Mouse (Mus musculus) kidney, embryonic 15.5 days (tissue): ENCODE measurements at regions not wholly inside any gene's neighbourhood (a gene's known extent, or its start where the extent isn't known, plus 50 kb on each side); places are given as distances from the start of the nearest gene placed in this dataset.

Experiments
- ATAC-seq: fragments of 200-750 bp; cut with Nextera tagmentation; replicated peaks from 2 replicates; pipeline ENCODE4 v1.8.0; 2017; ENCODE audit warnings: moderate TSS enrichment; ENCODE audit not compliant: low FRiP score
- H3K27ac ChIP-seq: fragments of 300-500 bp; sonication (generic); 2 replicates; pipeline ENCODE4 v1.5.1; 2015; ENCODE audit warnings: mild to moderate bottlenecking, inconsistent platforms
- H3K27me3 ChIP-seq: fragments of 300-500 bp; sonication (generic); 2 replicates; pipeline ENCODE4 v1.6.1; 2015; ENCODE audit warnings: inconsistent platforms
- H3K36me3 ChIP-seq: fragments of 300-500 bp; sonication (generic); 2 replicates; pipeline ENCODE4 v1.6.1; 2015; ENCODE audit warnings: inconsistent platforms
- H3K4me1 ChIP-seq: fragments of 300-500 bp; sonication (generic); 2 replicates; pipeline ENCODE4 v1.6.1; 2015; ENCODE audit warnings: inconsistent platforms
- H3K4me2 ChIP-seq: fragments of 300-500 bp; sonication (generic); 2 replicates; pipeline ENCODE4 v1.6.1; 2015; ENCODE audit warnings: moderate library complexity, mild to moderate bottlenecking, inconsistent platforms
- H3K4me3 ChIP-seq: fragments of 300-500 bp; sonication (generic); replicated peaks from 2 replicates; pipeline ENCODE4 v1.5.1; 2015; ENCODE audit warnings: mild to moderate bottlenecking, inconsistent platforms
- H3K9ac ChIP-seq: fragments of 300-500 bp; sonication (generic); 2 replicates; pipeline ENCODE4 v1.6.1; 2015; ENCODE audit warnings: mild to moderate bottlenecking, inconsistent platforms
- H3K9me3 ChIP-seq: fragments of 300-500 bp; sonication (generic); replicated peaks from 2 replicates; pipeline ENCODE4 v1.6.1; 2016; ENCODE audit warnings: inconsistent platforms
- WGBS: fragments of 180-500 bp; shearing (Covaris S2); methylation state at CpG from one replicate; pipeline ENCODE4 v1.1.7; 2015; ENCODE audit warnings: mixed read lengths; 5-methylcytosine and 5-hydroxymethylcytosine counted together

DNA sequence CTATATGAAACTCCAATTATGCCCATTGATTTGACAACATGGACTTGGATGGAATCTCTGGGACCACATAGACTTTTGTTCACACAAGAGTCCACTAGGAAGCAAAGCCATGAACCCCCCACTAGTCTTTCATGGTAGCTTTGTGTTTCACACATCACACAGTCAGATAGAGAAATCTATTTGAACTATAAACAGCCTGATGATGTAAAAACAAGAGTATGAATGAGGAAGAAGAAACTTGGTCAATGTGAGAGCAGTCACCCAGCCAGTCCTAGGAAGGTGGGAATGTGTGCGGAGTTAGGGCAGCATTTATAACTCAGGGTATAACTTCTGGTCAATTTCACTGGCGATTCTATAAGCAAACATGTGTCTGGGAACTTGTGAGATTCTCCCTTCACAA lies 404.2 kb upstream of the Intu start:
- Histone ChIP-seq H3K36me3 (no peaks in the 10 kb centered on the region), H3K27me3 (no peaks in the 10 kb centered on the region), H3K4me2 (no peak overlapping the region), H3K27ac (no peak overlapping the region), H3K9me3 (no peaks in the 10 kb centered on the region), H3K4me3 (no peak overlapping the region), H3K4me1 (no peaks in the 10 kb centered on the region), H3K9ac (no peak overlapping the region)
- 82% methylated on average over 2 of the region's 2 CpGs for WGBS
- no peak for ATAC-seq

DNA sequence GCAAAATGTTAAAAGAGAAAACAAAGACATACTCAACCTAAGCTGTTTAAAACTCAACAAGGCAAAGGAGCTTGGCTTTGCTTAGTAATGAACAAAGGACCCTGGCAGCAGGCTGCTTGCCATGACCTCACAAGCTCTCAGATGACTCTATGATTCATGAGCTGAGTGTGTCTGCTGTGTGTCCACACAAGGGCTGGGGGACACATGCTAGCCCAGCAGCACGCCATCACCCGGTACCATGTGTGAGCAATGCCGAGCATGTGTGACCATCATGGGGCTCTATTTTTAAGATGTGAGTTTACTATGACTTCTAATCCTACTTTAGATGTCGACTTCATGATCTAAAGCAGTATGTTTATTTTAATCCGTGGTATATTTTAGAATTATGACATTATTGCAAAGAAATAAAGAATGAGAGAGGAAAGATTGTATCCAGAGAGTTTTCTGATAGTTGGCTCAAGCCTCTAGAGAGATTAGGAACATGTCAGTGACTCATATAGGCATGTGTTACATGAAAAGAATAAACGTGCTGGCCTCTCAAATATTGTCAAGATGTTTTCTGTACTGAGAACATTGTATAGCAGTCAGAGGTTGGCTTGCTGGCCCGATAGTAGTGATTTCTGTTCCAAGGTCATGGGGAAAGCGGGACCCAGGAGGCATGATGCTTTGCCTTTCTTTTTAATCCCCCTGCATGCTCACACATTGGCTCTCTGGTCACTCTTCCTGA lies 400.1 kb upstream of the Intu start:
- Histone ChIP-seq H3K27ac (no peak overlapping the region), H3K4me1 (no peaks in the 10 kb centered on the region), H3K27me3 (no peaks in the 10 kb centered on the region), H3K36me3 (no peaks in the 10 kb centered on the region), H3K9me3 (no peaks in the 10 kb centered on the region), H3K9ac (no peak overlapping the region), H3K4me2 (no peak overlapping the region), H3K4me3 (no peak overlapping the region)
- WGBS, result 81% methylated on average over 8 of the region's 8 CpGs
- no peak for ATAC-seq

DNA sequence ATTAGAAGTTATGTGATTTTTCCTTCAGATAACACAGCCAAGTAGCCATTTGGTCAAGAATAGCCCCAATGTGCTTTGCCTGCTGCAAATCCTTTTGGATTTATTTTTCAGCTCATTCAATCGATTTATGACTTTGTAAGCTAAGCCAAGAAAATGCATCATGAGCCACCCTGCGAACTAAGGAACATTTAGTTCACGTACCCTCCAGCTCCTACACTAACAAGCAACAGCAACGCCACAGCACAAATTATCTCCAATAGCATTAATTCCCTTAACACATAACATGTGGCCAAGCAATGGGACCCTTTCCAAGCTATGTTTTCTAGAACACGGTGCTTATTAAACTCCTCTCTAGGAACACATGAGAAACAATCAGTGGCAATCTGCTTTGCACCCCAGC lies 392.4 kb upstream of the Intu start:
- Histone ChIP-seq H3K4me3 (no peak overlapping the region), H3K9ac (no peak overlapping the region), H3K4me2 (no peak overlapping the region), H3K27ac (no peak overlapping the region), H3K36me3 (no peaks in the 10 kb centered on the region), H3K9me3 (no peaks in the 10 kb centered on the region), H3K27me3 (no peaks in the 10 kb centered on the region), H3K4me1 (0 out of 2 replicates have a peak, but pooled peaks cover 3% of the 10 kb centered on the region)
- 39% methylated on average over 5 of the region's 5 CpGs for WGBS
- ATAC-seq, result no peak

DNA sequence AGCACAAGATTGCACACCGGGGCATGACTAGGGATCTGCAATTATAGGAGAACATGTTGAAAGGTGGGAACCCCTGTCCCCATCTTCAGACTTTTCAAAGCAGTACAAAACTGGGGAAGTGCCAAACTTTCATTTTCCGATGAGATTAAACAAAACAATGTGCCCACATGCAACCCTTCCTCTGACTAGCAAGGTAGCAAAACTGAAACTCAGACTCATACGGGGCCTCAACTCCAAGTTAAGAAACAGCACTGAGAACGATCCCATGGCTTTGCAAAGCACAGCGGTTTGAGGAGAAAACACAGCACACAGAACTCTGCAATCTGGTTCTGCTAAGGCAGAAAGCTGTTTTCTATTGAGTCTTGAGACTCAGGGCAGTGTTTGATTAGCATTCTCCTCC lies 388.9 kb upstream of the Intu start:
- H3K9ac ChIP-seq, result no peak overlapping the region
- H3K9me3 ChIP-seq, result no peaks in the 10 kb centered on the region
- no peaks in the 10 kb centered on the region for H3K27me3 ChIP-seq
- no peaks in the 10 kb centered on the region for H3K36me3 ChIP-seq
- H3K4me2 ChIP-seq, result no peak overlapping the region
- no peak overlapping the region for H3K27ac ChIP-seq
- no peak overlapping the region for H3K4me3 ChIP-seq
- 0 out of 2 replicates have a peak, but pooled peaks cover 3% of the 10 kb centered on the region for H3K4me1 ChIP-seq
- no peak for ATAC-seq
- WGBS, result 87% methylated on average over 5 of the region's 5 CpGs

DNA sequence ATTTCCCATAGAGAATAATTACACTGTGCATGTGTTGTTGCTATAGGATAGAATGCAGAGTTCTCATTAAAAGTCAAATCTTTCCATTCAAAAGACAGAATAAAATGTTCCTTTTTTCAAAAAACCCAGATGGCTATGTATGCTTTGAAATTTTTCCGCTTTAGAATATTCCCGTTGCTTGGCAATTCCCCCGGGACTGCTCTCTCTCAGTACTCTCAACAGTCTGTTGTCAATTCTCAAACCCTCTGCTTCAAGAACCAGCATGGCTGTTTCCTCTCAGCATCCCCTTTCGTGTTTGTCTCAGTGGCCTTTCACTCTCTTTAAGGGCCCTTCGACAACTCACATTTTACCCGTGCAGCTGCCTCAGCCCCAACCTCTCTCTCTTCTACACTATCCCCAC lies 372.5 kb upstream of the Intu start:
- H3K27ac ChIP-seq, result no peak overlapping the region
- H3K36me3 ChIP-seq, result no peaks in the 10 kb centered on the region
- WGBS, result 68% methylated on average over 6 of the region's 6 CpGs
- 0 out of 2 replicates have a peak, but pooled peaks cover 4% of the 10 kb centered on the region for H3K4me1 ChIP-seq
- no peaks in the 10 kb centered on the region for H3K9me3 ChIP-seq
- H3K9ac ChIP-seq, result no peak overlapping the region
- no peak for ATAC-seq
- no peak overlapping the region for H3K4me3 ChIP-seq
- no peak overlapping the region for H3K4me2 ChIP-seq
- H3K27me3 ChIP-seq, result no peaks in the 10 kb centered on the region

DNA sequence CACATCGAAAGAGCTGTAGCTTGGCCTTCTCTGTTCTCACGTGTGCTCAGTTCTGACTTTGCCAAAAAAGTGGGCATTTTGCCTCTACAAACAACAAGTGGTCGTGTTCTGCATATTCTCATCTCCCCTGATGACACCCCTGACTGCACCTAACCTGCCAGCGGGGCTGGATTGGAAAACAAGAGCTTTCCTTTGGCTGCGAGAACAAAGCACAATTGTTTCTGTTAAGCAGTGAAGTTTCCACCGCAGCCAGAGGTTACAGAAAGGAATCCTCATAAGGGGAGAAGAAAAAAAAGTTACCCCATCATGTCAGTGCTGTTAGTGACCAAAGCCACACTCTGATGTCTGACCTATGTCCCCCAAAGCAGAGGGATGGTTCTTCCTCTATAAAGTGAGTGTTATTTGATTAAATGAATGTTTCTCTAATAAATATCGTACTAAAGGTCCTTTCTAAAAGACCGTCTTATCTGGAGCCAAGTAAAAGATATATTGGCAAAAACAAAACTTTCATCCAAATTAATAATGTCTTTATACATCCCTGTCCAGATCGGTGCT lies 371.4 kb upstream of the Intu start:
- WGBS, result 51% methylated on average over 9 of the region's 9 CpGs
- 0 out of 2 replicates have a peak, but pooled peaks cover 4% of the 10 kb centered on the region for H3K4me1 ChIP-seq
- no peak overlapping the region for H3K4me3 ChIP-seq
- no peaks in the 10 kb centered on the region for H3K9me3 ChIP-seq
- no peak overlapping the region for H3K4me2 ChIP-seq
- H3K27ac ChIP-seq, result no peak overlapping the region
- no peak overlapping the region for H3K9ac ChIP-seq
- no peaks in the 10 kb centered on the region for H3K36me3 ChIP-seq
- no peak for ATAC-seq
- H3K27me3 ChIP-seq, result no peaks in the 10 kb centered on the region

DNA sequence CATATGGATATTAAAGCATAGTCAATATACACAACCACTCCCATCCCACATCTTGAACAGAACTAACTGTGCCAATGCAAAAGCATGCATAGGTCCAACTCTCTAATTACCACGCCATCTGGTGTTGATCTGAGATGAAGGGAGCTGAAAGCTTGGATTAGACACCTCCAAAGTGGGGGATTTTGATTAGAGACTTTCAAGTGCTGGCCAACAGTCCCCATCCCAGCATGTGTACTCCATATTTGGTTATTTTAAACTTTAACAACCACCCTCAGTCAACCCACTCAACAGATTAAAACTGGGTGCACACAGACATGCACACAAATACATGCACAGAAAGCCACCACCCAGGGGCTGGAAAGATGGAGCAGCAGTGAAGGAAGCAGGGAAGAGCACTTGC lies 366.9 kb upstream of the Intu start:
- H3K4me3 ChIP-seq, result no peak overlapping the region
- no peaks in the 10 kb centered on the region for H3K9me3 ChIP-seq
- no peak for ATAC-seq
- no peak overlapping the region for H3K27ac ChIP-seq
- 0 out of 2 replicates have a peak, but pooled peaks cover 7% of the 10 kb centered on the region for H3K4me1 ChIP-seq
- no peaks in the 10 kb centered on the region for H3K27me3 ChIP-seq
- H3K36me3 ChIP-seq, result no peaks in the 10 kb centered on the region
- no peak overlapping the region for H3K9ac ChIP-seq
- H3K4me2 ChIP-seq, result no peak overlapping the region
- WGBS, result 80% methylated on average over 1 of the region's 1 CpGs

DNA sequence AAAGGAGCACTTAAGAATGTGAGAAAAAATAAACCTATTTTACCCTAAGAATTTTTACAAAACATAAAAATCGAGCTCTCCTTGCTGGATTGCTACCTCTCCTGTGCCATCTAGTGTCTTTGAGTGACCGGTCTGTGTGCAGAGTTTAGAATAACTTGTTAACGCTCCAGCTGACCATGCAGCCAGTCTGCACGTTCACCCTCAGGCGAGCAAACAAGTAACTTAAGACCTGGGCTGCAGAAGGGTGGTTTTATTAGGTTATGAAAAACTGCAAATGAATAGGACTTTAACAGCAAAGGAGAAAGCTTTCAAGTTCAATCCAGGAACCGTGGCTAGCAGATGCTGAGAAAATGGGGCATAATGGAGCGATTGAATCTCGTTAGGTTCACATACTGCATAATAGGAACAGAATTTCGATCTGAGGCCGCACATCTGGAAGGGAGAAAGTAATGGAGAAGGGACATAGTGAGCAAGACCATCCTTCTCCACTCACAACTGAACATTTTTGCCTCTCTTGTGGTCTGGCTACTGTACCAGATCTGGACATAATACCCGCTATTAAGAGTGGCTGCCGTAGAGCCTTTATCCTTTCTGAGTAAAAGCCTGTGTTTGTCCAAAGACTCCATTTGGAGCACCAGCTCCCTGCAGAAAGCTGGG lies 363.0 kb upstream of the Intu start:
- peak; percentile 79; the same call in 1 of the 2 replicates for ATAC-seq

DNA sequence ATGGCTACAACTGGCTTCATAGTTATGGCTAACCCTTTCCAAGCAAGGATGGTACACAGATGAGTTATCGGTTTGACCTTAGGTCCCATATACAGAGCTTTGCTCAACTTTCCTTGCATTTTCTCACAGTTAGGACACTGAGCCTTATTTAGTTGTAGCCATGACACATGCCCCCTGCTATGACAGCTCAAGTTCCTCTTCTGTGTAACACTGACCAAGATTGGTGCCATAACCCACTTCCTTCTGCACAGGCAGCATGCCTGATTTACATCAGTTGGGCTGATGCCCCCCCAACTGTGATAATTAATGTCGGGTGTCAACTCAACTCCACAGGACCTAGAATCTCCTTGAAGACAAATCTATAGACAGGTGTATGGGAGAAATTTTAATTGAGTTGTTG lies 361.5 kb upstream of the Intu start:
- H3K9me3 ChIP-seq, result no peaks in the 10 kb centered on the region
- H3K27ac ChIP-seq, result no peak overlapping the region
- 88% methylated on average over 2 of the region's 2 CpGs for WGBS
- H3K27me3 ChIP-seq, result no peaks in the 10 kb centered on the region
- H3K36me3 ChIP-seq, result no peaks in the 10 kb centered on the region
- H3K4me2 ChIP-seq, result no peak overlapping the region
- no peak for ATAC-seq
- H3K9ac ChIP-seq, result no peak overlapping the region
- H3K4me3 ChIP-seq, result no peak overlapping the region
- 0 out of 2 replicates have a peak, but pooled peaks cover 3% of the 10 kb centered on the region for H3K4me1 ChIP-seq

More for the DNA sequence above, 363.0 kb upstream of the Intu start:
- H3K9ac ChIP-seq, result no peak overlapping the region
- H3K4me1 ChIP-seq, result 0 out of 2 replicates have a peak, but pooled peaks cover 3% of the 10 kb centered on the region
- no peaks in the 10 kb centered on the region for H3K9me3 ChIP-seq
- H3K27ac ChIP-seq, result no peak overlapping the region
- WGBS, result 59% methylated on average over 12 of the region's 12 CpGs
- H3K4me3 ChIP-seq, result no peak overlapping the region
- no peaks in the 10 kb centered on the region for H3K27me3 ChIP-seq
- H3K36me3 ChIP-seq, result no peaks in the 10 kb centered on the region
- no peak overlapping the region for H3K4me2 ChIP-seq

DNA sequence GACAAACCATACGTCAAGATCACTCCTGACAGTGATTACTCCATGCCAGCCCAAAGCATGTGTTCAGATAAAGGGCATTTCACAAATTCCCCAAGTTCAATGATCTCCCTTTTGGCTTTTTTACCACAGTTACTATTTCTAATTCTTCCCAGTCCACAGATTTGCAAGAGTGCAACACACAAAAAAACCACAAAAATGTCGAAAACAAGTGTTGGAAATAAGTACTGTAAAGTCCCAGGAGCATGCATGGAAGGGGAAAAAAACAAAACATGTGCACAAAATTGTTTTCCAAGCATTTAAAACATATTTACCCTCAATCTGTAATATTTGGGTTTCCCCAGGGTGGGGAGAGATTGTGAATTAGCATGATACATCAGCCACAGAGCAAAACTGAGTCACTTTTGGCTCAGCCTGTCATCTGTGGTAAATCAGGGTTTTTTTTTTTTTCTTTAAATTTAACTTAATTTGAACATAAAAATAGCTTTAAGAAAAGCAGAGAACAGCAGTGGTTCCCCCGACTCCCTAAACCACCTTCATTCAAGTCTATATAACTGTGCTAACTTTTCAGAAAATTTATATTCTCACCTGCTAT lies 351.3 kb upstream of the Intu start:
- WGBS, result 71% methylated on average over 3 of the region's 3 CpGs
- H3K9me3 ChIP-seq, result no peaks in the 10 kb centered on the region
- no peak overlapping the region for H3K27ac ChIP-seq
- H3K27me3 ChIP-seq, result no peaks in the 10 kb centered on the region
- H3K4me3 ChIP-seq, result no peak overlapping the region
- no peaks in the 10 kb centered on the region for H3K4me1 ChIP-seq
- H3K36me3 ChIP-seq, result no peaks in the 10 kb centered on the region
- H3K9ac ChIP-seq, result no peak overlapping the region
- no peak for ATAC-seq
- no peak overlapping the region for H3K4me2 ChIP-seq

DNA sequence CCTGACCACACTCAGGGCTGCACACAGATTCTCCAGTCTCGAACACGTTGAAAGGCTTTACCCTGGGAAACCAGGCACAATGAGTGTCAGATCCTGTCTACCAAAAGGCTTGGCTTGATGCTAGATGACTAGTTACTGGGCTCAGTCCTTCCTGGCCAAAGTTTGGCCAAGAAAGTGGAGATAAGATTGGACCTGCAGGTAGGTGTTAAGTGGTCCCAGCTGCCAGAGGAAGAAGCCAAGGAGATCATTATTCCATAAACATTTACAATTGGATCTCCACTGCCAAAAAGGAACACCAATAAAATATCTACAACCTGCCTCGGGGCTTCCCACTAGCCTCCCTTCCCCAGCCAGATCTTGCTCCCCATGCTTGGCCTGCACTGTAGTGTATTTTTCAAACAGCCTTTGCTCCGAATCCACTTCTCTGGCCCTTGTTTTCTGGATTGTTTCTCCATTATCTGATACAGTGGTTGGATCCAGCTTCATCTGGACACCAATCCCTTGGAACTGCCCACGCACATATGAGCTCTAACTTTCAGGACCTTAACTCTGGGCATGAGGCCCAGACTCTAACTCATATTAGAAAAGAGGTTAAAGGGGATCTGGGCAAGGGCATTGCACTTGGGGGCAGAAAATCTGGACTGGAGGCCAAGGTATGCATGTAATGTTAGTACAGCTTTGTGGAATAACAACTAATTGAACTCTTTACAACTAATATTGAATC lies 345.3 kb upstream of the Intu start:
- Histone ChIP-seq H3K36me3 (no peaks in the 10 kb centered on the region), H3K27me3 (no peaks in the 10 kb centered on the region), H3K4me1 (no peaks in the 10 kb centered on the region), H3K4me3 (no peak overlapping the region), H3K27ac (no peak overlapping the region), H3K4me2 (no peak overlapping the region), H3K9ac (no peak overlapping the region), H3K9me3 (no peaks in the 10 kb centered on the region)
- WGBS, result 80% methylated on average over 5 of the region's 5 CpGs
- ATAC-seq, result no peak

DNA sequence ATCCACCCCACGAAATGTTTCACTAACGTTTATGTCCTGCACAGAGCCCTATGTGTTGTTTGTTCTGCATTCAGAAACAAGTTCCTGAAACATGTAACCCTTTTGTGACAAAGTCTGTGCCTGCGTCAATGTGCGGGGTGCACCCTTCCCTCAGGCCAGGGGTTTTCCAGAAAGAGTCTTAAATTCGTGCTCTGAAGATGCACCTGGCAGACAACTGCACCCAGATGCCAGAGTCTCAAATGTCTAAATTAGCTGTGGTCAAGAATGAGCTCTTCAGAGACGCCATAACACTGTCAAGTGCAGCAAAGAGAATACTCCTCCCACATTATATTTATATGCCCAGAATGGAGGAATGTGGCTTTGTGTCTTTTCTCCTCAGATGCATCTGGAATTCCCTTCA lies 341.6 kb upstream of the Intu start:
- no peaks in the 10 kb centered on the region for H3K9me3 ChIP-seq
- H3K4me2 ChIP-seq, result no peak overlapping the region
- H3K4me1 ChIP-seq, result no peaks in the 10 kb centered on the region
- no peaks in the 10 kb centered on the region for H3K36me3 ChIP-seq
- 57% methylated on average over 6 of the region's 6 CpGs for WGBS
- H3K27me3 ChIP-seq, result no peaks in the 10 kb centered on the region
- no peak overlapping the region for H3K27ac ChIP-seq
- H3K4me3 ChIP-seq, result no peak overlapping the region
- ATAC-seq, result no peak
- no peak overlapping the region for H3K9ac ChIP-seq
